Mouse (Mus musculus) embryonic stem cell, embryonic (primary cell): ENCODE data around the gene Ddx54.

Source experiments
- CTCF ChIA-PET, 4 experiments: fragments of 300-600 bp in 2 of 4; fragments of 350-600 bp in 2 of 4; sonication (Branson Sonifier 250); formaldehyde crosslinking; loops; one replicate each; lab custom pipeline; 2022; ENCODE audit warnings: inconsistent platforms in 2 of 4; lab: Charles Lee
- POLR2A ChIA-PET, 4 experiments: fragments of 300-600 bp in 2 of 4; fragments of 350-600 bp in 2 of 4; sonication (Branson Sonifier 250); formaldehyde crosslinking; loops; one replicate each; lab custom pipeline; 2022; ENCODE audit warnings: antibody characterized with exemption in 4 of 4, inconsistent platforms in 1 of 4; lab: Charles Lee

Gene Ddx54

DNA sequence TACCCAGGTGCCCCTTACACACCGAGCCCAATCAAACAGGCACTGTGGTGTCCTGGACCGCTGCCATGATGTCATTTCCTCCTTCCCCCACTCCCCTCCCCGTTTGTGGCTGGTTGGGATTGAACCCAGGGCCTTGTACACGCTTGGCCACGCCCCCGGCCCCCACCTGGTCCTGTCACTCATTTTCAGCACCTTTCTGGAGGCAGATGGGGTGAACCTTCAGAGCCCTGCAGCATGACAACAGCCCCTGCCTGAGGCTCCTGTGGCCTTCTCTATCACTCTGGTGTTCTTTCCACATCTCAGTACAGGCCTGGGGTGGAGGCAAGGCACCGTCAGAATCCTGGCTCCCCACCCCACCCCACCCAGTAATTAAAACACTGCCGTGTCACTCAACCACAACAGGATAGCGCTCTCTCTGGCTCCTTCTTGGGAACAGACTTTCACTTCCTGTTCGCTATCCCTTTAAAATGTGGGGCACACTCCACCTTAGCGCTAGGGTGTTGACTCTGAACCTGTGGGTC is 35.7 kb upstream of the Ddx54 start:
- POLR2A ChIA-PET, result interaction anchor here in 3 of 4 experiments (0.6 to 3.0 kb wide), 5 partner anchors 11 to 74 kb away, joined by 3 to 22 read pairs (median 6); partner anchors contain the start of genes Plbd2 (in 1 of the 3) and Tpcn1 (in 1 of the 3)

GRCm38 (mm10) chr5:120577935-120578441 is 34.6 kb upstream of the Ddx54 start:
- ChIA-PET POLR2A (interaction anchor here in 3 of 4 experiments (0.6 to 3.2 kb wide), 14 partner anchors 10 to 154 kb away, joined by 3 to 23 read pairs (median 5); partner anchors contain the start of genes Tpcn1 (in 2 of the 3), Iqcd (in 1 of the 3) and Slc8b1 (in 1 of the 3)), CTCF (interaction anchor here (0.6 to 2.5 kb wide), 14 partner anchors 8 to 1206 kb away, joined by 3 to 9 read pairs (median 3); partner anchors contain the start of gene Slc8b1 (in 1 of the 4))

More for the DNA sequence above, 35.7 kb upstream of the Ddx54 start:
- CTCF ChIA-PET, result interaction anchor here in 2 of 4 experiments (0.6 to 2.1 kb wide), 2 partner anchors 24 to 74 kb away, joined by 7 to 9 read pairs; no protein-coding TSS in a partner anchor

GRCm38 (mm10) chr5:120578504-120579081 is 33.9 kb upstream of the Ddx54 start:
- ChIA-PET CTCF (interaction anchor here (0.6 to 2.5 kb wide), 21 partner anchors 8 to 870 kb away, joined by 3 to 9 read pairs (median 4); partner anchors contain the start of genes Iqcd (in 1 of the 4), Slc8b1 (in 1 of the 4) and Tpcn1 (in 1 of the 4)), POLR2A (interaction anchor here in 3 of 4 experiments (0.6 to 3.2 kb wide), 16 partner anchors 9 to 153 kb away, joined by 3 to 23 read pairs (median 5); partner anchors contain the start of genes Tpcn1 (in 2 of the 3), Iqcd (in 1 of the 3), Plbd2 (in 1 of the 3) and Slc8b1 (in 1 of the 3))

DNA sequence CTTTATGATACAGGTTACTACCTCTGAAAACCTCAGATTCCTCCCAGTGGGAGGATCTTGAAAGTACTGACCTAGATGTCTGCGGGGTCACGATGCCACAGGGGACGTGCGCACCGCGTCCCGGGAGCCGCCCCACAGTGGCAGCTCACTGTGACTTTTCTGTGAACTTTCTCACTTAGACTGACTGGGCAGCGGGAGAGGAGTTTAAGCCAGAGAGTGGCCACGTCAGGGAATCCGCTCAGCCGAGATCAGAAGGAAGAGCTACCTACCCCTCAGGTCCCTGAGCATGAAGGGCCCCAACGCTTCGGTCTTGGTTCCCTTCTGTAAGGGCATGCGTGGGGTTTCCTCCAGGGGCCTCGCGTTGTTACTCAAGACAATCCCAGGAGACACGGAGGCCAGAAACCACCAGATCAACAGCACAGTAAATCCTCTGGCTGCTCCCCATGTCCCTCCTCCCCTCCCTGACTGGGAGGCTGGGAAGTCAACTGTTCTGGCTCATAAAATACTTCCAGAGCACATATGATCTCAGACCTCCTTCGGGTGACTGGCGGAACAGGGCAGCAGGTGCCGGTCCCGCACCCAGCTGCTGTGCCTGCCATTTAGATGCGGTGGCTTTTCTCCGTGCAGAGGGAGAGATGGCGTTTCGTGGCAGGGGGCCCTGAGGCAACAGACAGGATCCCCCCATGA is 33.2 kb upstream of the Ddx54 start:
- CTCF ChIA-PET, result interaction anchor here (0.5 to 2.5 kb wide), 14 partner anchors 9 to 101 kb away, joined by 3 to 8 read pairs (median 4); partner anchors contain the start of genes Iqcd (in 1 of the 4), Slc8b1 (in 1 of the 4) and Tpcn1 (in 1 of the 4)
- POLR2A ChIA-PET, result interaction anchor here in 3 of 4 experiments (0.6 to 3.2 kb wide), 11 partner anchors 9 to 76 kb away, joined by 3 to 23 read pairs (median 5); partner anchors contain the start of genes Tpcn1 (in 2 of the 3), Iqcd (in 1 of the 3), Plbd2 (in 1 of the 3) and Slc8b1 (in 1 of the 3)

DNA sequence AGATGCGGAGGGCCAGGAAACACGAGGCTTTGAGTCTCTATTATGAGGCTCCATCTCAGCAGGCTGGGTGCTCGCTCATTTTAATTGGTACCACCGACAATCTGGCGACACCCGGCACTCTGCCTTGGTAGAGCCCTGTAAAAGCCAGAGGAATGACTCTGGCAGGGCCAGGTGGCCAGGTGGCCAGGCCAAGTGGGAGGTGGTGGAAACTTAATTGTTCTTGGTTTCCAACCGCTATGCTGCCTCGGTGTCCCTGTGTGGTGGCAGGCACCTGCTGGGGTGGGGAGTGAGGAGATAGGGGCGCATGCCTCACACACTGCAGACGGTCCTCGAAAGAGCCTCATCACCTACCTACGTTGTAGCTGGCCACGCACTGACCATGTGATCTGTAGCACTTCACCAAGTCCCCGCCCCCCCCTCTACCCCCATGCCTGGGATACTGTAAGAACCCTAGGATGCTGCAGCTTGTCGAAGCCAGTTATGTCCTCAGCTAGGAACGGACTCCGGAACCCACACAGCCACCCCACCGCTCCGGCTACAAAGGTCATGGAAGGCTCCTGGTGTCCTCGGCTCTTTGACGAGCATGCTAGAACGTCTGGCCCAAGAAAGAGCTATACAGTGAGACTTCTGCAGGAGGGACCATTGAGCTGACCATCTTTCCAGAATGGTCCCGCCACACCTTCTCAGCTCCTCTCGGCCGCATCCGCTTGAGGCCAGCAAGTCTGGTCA is 32.5 kb upstream of the Ddx54 start:
- ChIA-PET POLR2A (interaction anchor here in 3 of 4 experiments (0.7 to 3.2 kb wide), 10 partner anchors 8 to 67 kb away, joined by 3 to 23 read pairs (median 5); partner anchors contain the start of genes Iqcd (in 1 of the 3) and Tpcn1 (in 1 of the 3)), CTCF (interaction anchor here in 3 of 4 experiments (0.5 to 1.7 kb wide), 10 partner anchors 12 to 346 kb away, joined by 3 to 9 read pairs (median 4); no protein-coding TSS in a partner anchor)

GRCm38 (mm10) chr5:120582002-120582401 is 30.5 kb upstream of the Ddx54 start:
- ChIA-PET CTCF (interaction anchor here in 3 of 4 experiments (0.9 to 1.7 kb wide), 3 partner anchors 23 kb away, joined by 3 to 7 read pairs (median 6); no protein-coding TSS in a partner anchor), POLR2A (interaction anchor here in 3 of 4 experiments (0.6 to 2.1 kb wide), 6 partner anchors 18 to 24 kb away, joined by 3 to 7 read pairs (median 4); no protein-coding TSS in a partner anchor)

GRCm38 (mm10) chr5:120583511-120583910 is 29.0 kb upstream of the Ddx54 start:
- CTCF ChIA-PET, result interaction anchor here in 1 of 4 experiments (0.6 kb wide), 1 partner anchor 122 kb away, joined by 5 read pairs; no protein-coding TSS in a partner anchor
- POLR2A ChIA-PET, result interaction anchor here in 2 of 4 experiments (0.6 to 2.1 kb wide), 4 partner anchors 9 to 459 kb away, joined by 3 to 7 read pairs (median 4); no protein-coding TSS in a partner anchor

DNA sequence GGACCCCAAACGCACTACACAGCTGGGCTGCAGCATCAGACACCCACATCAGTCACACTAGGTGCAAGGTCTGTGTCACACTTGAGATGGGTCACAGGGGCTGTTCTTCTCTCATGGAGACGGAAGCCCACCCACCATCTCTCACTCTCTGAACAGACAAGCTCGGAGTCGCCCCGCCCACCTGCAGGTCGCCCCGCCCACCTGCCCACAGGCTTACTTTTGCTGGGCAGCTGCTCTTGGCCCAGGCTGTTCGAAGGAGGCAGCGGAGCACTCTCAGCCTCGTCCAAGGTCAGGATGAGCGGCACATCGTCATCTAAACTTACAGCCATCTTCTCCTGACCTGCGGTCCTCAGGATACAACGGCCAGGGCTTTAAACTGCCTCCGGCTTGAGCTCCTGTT is 27.6 kb upstream of the Ddx54 start:
- ChIA-PET POLR2A (interaction anchor here (0.5 to 1.8 kb wide), 11 partner anchors 14 to 73 kb away, joined by 3 to 8 read pairs (median 3); no protein-coding TSS in a partner anchor), CTCF (interaction anchor here (0.7 to 1.4 kb wide), 15 partner anchors 17 to 227 kb away, joined by 3 to 8 read pairs (median 4); partner anchors contain the start of gene Oas1c (in 1 of the 4))

DNA sequence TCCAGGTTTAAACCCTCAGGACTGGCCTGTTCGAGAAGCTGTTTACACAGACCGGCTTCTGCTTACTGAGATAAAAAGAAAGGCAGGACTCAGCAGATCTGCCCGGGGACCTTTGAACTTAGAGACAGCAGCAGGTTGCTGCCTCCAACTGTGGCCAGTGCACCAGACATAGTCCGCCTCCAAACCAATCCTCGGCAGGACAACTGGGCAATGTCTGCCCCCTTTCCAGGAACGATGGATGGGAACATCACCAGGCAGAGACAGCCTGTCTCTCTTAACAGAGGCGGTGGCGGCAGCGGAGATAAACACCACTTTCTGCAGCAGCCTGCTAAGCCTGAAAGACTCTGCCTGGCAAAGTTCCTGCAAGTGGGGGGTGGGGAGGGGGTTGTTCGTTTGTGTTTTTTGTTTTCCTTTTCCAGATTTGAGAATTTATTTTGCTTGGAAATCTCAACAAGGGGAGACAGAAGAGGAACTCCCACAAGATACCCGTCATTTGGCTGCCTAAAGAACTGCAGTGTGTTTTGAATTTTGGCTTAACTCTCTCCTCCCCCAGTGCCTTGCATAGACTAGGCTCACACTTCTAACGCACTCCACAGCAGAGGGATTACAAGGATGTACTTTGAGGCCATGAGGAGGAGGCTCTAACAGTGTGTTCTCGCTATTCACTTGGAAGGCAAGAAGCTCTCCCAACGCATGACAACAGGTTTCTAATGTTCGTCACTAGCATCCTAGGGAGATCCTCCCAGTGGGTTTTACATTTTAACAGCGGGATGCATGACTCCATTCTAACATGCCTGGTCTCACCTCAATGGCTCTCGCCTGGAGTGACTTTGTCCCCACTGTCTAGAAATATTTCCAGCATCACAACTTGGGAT is 25.6 kb upstream of the Ddx54 start:
- POLR2A ChIA-PET, result interaction anchor here in 3 of 4 experiments (0.7 to 3.0 kb wide), 18 partner anchors 8 to 903 kb away, joined by 3 to 23 read pairs (median 7); partner anchors contain the start of genes Slc8b1 (in 2 of the 3), Ddx54 (in 1 of the 3) and Rita1 (in 1 of the 3)
- CTCF ChIA-PET, result interaction anchor here in 1 of 4 experiments (1.2 to 2.4 kb wide), 3 partner anchors 32 to 175 kb away, joined by 3 to 14 read pairs (median 5); no protein-coding TSS in a partner anchor

- ChIA-PET POLR2A (interaction anchor here (0.7 to 3.0 kb wide), 23 partner anchors 8 to 904 kb away, joined by 3 to 23 read pairs (median 4); partner anchors contain the start of genes Ddx54 (in 2 of the 4), Rita1 (in 2 of the 4) and Slc8b1 (in 2 of the 4)), CTCF (interaction anchor here in 1 of 4 experiments (1.2 to 9.6 kb wide), 5 partner anchors 9 to 174 kb away, joined by 3 to 103 read pairs (median 5); no protein-coding TSS in a partner anchor)
These were observed 25.0 kb upstream of the Ddx54 start for GRCm38 (mm10) chr5:120587616-120587926.

GRCm38 (mm10) chr5:120587940-120588568 is 24.5 kb upstream of the Ddx54 start:
- POLR2A ChIA-PET, result interaction anchor here (0.5 to 3.0 kb wide), 28 partner anchors 9 to 224 kb away, joined by 3 to 23 read pairs (median 4); partner anchors contain the start of genes Ddx54 (in 2 of the 4), Rita1 (in 2 of the 4), Slc8b1 (in 2 of the 4) and Oas1c (in 1 of the 4)
- CTCF ChIA-PET, result interaction anchor here in 3 of 4 experiments (0.6 to 9.6 kb wide), 17 partner anchors 9 to 495 kb away, joined by 3 to 103 read pairs (median 5); partner anchors contain the start of genes Cfap73 (in 1 of the 3), Plbd2 (in 1 of the 3) and Slc8b1 (in 1 of the 3)

GRCm38 (mm10) chr5:120588569-120589094 is 23.9 kb upstream of the Ddx54 start, which contains the start of the genes Tpcn1 and Iqcd:
Gene Tpcn1, minus strand, starts transcription at chr5:120588673.
Gene Iqcd, plus strand, starts transcription at chr5:120589016.
- POLR2A ChIA-PET, result interaction anchor here in 3 of 4 experiments (0.5 to 3.0 kb wide), 25 partner anchors 9 to 224 kb away, joined by 3 to 23 read pairs (median 5); partner anchors contain the start of genes Slc8b1 (in 2 of the 3), Ddx54 (in 1 of the 3), Oas1c (in 1 of the 3) and Plbd2 (in 1 of the 3)
- CTCF ChIA-PET, result interaction anchor here in 3 of 4 experiments (0.6 to 9.6 kb wide), 19 partner anchors 10 to 495 kb away, joined by 3 to 103 read pairs (median 4); partner anchors contain the start of genes Cfap73 (in 1 of the 3), Plbd2 (in 1 of the 3) and Slc8b1 (in 1 of the 3)

DNA sequence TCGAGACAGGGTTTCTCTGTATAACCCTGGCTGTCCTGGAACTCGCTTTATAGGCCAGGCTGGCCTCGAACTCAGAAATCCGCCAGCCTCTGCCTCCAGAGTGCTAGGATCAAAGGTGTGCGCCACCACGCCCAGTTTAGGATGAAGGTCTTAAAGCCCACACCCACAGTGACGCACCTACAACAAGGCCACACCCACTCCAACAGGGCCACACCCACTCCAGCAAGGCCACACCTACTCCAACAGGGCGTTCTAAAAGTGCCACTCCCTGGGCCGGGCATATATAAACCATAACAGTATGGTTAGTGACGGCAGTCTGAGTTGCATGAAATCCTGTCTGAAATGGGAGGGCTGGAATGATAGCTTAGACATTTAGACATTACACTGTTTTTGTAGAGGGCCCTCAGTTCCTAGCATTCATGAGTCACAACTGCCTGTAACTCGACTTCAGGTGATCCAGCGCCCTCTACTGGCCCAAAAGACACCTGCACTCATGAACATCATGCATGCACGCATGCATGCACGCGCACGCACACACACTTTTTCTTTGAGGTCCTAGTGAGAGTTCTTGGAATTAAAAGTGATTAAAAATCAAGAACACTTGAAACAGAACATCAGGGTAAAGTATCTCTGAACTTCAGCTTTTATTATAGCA is 22.1 kb upstream of the Ddx54 start:
- ChIA-PET POLR2A (interaction anchor here in 2 of 4 experiments (0.5 to 1.6 kb wide), 12 partner anchors 11 to 911 kb away, joined by 3 to 6 read pairs (median 3); partner anchors contain the start of gene Slc8b1 (in 1 of the 2)), CTCF (interaction anchor here (0.5 to 9.6 kb wide), 22 partner anchors 9 to 258 kb away, joined by 3 to 103 read pairs (median 4); partner anchors contain the start of gene Slc8b1 (in 1 of the 4))
